Mouse (Mus musculus) heart, adult 2 months (tissue): Measurements from ENCODE around the gene D2hgdh. TPM values are rescaled to one million over a fixed set of nuclear protein-coding genes. Genes with fewer than 3 reads are reported as not detected.
A peak's percentile ranks its signal among the peaks of the same experiment; 100 is the strongest.

Source experiments
- DNase-seq, 2 experiments: peaks; one replicate each; pipeline ENCODE4 v3.0.0; 2021
- H3K27ac ChIP-seq: fragments of 200-600 bp; 2 replicates; pipeline ENCODE4 v1.8.1; 2022
- H3K27me3 ChIP-seq: fragments of 200-500 bp; 2 replicates; pipeline ENCODE4 v1.6.1; 2012; ENCODE audit warnings: mild to moderate bottlenecking, low read length, inconsistent platforms, mixed read lengths; ENCODE audit not compliant: control insufficient read depth, insufficient read depth
- H3K36me3 ChIP-seq: fragments of 200-500 bp; 2 replicates; pipeline ENCODE4 v1.6.1; 2012; ENCODE audit warnings: low read length, inconsistent platforms; ENCODE audit not compliant: control insufficient read depth, insufficient read depth
- H3K4me1 ChIP-seq: fragments of 200-500 bp; 2 replicates; pipeline ENCODE4 v1.6.1; 2011; ENCODE audit warnings: low read length; ENCODE audit not compliant: control insufficient read depth, insufficient read depth
- H3K4me3 ChIP-seq: fragments of 200-600 bp; 2 replicates; pipeline ENCODE4 v1.8.1; 2022
- H3K79me2 ChIP-seq: fragments of 200-500 bp; replicated peaks from 2 replicates; pipeline ENCODE4 v1.6.1; 2012; ENCODE audit warnings: mild to moderate bottlenecking, inconsistent platforms, low read length, moderate library complexity, mixed read lengths; ENCODE audit not compliant: control insufficient read depth, insufficient read depth
- H3K9ac ChIP-seq: fragments of 200-500 bp; 2 replicates; pipeline ENCODE4 v1.6.1; 2012; ENCODE audit warnings: low read depth, mild to moderate bottlenecking, control low read depth, inconsistent platforms, low read length, mixed read lengths
- CTCF ChIP-seq: fragments of 200-600 bp; IDR thresholded peaks from 2 replicates; pipeline ENCODE4 v1.8.1; 2022; ENCODE audit warnings: antibody characterized with exemption, mild to moderate bottlenecking, moderate library complexity
- EP300 ChIP-seq: fragments of 200-500 bp; IDR thresholded peaks from 2 replicates; pipeline ENCODE4 v1.6.1; 2011; ENCODE audit warnings: low read depth, low read length, control low read depth; ENCODE audit not compliant: insufficient read depth
- POLR2A ChIP-seq: fragments of 200-500 bp; IDR thresholded peaks from 2 replicates; pipeline ENCODE4 v1.6.1; 2011; ENCODE audit warnings: mild to moderate bottlenecking, low read depth, low read length, control low read depth; ENCODE audit not compliant: insufficient read depth
- WGBS: fragments of 180-500 bp; shearing (Covaris S2); methylation state at CpG from one replicate; pipeline ENCODE4 v1.1.7; 2018; 5-methylcytosine and 5-hydroxymethylcytosine counted together
- intact Hi-C: fragments of 180-260 bp; cut with DNase I; formaldehyde crosslinking; loops from one replicate; pipeline ENCODE4 v1.15.1; 2025
- long read RNA-seq: library from polyadenylated mRNA; stranded (forward); transcript quantifications from one replicate; pipeline ENCODE4 v2.0.0, GENCODE M21; 2021
- polyA plus RNA-seq: library from polyadenylated mRNA; depleted of rRNA; stranded (reverse); fragments of >200 nt; gene quantifications from 2 replicates; pipeline ENCODE4 v1.2.3, GENCODE M21; 2012; rRNA removed
- total RNA-seq, 2 experiments: library from RNA; stranded (reverse); gene quantifications; 2 replicates each; pipeline ENCODE4 v1.2.3; 2021

Gene D2hgdh
- total RNA-seq (10 to 100 TPM; 32.3 to 35.1 TPM), polyA plus RNA-seq (64.1 and 72.6 TPM in 2 replicates)
- long read RNA-seq, transcript D2hgdh-201 (10 exons, 3,232 nt): major isoform, 12 of 36 reads
- long read RNA-seq, partial matches to known transcripts: 2 of 36 reads
- long read RNA-seq, other reads (novel, unspliced or antisense): 21 of 36 reads

GRCm38 (mm10) chr1:93824609-93825008 lies at the start of gene D2hgdh:
D2hgdh (plus strand) TSS chr1:93824909.
- WGBS: 15% methylated on average over 10 of the region's 10 CpGs
- no peaks in the 10 kb centered on the region for H3K27me3 ChIP-seq
- TF ChIP-seq EP300 (no peak), CTCF (no peak), POLR2A (no peak)
- H3K27ac ChIP-seq: peak within 1 kb of the TSS; percentile 91
- H3K9ac ChIP-seq: peak within 1 kb of the TSS; percentile 67
- peak within 1 kb of the TSS; percentile 65 for H3K4me3 ChIP-seq
- intact Hi-C loops: no loop called here
- H3K79me2 ChIP-seq: no peaks in the 10 kb centered on the region
- H3K4me1 ChIP-seq: peaks cover 3% of the 10 kb centered on the region
- DNase-seq: peak in 1 of 2 experiments; percentile 36
- no peaks in the 10 kb centered on the region for H3K36me3 ChIP-seq

DNA sequence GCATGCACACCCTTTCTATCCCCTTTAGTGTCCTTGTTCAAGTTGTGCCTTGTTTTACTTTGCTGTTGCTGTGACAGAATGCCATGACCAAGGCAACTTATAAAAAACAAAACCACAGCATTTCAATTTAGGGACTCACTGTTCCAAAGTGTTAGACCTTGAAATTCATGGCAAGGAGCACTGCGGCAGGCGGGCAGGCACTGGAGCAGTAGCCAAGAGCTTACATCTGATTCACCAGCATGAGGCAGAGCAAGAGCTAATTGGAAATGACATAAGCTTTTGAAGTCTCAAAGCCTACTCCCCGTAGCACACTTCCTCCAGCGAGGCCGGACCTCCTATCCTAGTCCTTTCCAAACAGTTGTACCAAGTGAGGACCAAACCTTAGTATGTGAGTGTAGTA lies 48.0 kb upstream of the D2hgdh start:
- Histone ChIP-seq H3K27ac (no peak overlapping the region), H3K36me3 (no peaks in the 10 kb centered on the region), H3K27me3 (no peaks in the 10 kb centered on the region), H3K4me1 (no peaks in the 10 kb centered on the region), H3K79me2 (no peaks in the 10 kb centered on the region), H3K4me3 (no peak overlapping the region), H3K9ac (no peak overlapping the region)
- no peak for TF ChIP-seq CTCF
- TF ChIP-seq POLR2A: no peak
- TF ChIP-seq EP300: no peak
- 93% methylated on average over 5 of the region's 5 CpGs for WGBS
- intact Hi-C loops: no loop called here
- no peak for DNase-seq

DNA sequence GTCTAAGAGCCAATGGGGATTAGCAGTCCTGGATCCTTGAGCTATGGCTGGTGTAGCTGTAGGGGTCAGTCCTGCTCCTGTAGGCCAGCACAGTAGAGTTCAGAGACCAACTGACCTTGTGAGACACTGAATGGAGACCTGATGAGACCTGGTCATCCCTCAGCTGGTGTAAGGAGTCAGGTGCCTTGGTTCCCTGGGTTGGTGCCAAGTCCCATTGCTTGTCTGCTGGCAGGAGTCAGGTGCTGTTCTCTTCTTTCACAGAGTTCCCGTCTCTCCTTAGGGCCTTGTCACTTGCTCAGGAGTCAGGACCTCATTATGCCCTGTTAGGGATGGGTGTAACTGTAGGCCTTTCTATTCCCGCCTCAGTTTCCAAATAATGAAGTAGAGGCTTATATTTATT lies 37.8 kb upstream of the D2hgdh start:
- Histone ChIP-seq H3K79me2 (no peaks in the 10 kb centered on the region), H3K27ac (no peak overlapping the region), H3K27me3 (no peaks in the 10 kb centered on the region), H3K9ac (no peak overlapping the region), H3K4me1 (no peaks in the 10 kb centered on the region), H3K4me3 (no peak overlapping the region), H3K36me3 (peaks cover 2% of the 10 kb centered on the region; the same call in 1 of the 2 replicates)
- intact Hi-C loops: no loop called here
- 81% methylated on average over 2 of the region's 2 CpGs for WGBS
- DNase-seq: no peak
- TF ChIP-seq CTCF (no peak), EP300 (no peak), POLR2A (no peak)

DNA sequence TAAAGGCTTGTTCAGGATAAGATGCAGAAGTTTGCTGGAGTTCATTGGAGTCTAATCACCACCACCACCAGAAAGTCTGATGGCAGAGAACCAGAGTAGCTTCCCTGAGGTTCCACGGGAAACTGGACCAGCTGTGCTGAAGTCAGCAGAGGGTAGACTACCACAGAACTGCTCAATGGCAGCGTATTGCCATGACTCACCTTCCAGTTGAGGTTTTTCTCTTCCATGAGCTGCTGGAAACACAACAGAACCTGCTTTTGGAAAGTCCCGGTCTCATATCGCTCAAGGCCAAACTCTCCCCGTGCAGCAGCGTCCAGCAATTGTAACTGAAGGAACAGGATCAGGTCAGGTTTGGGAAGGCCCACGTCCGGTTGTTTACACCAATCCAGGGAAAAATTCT lies 30.2 kb upstream of the D2hgdh start:
- Histone ChIP-seq H3K4me3 (no peak overlapping the region), H3K36me3 (peaks cover 2% of the 10 kb centered on the region; the same call in 1 of the 2 replicates), H3K27me3 (no peaks in the 10 kb centered on the region), H3K27ac (no peak overlapping the region), H3K79me2 (no peaks in the 10 kb centered on the region), H3K9ac (no peak overlapping the region), H3K4me1 (no peaks in the 10 kb centered on the region)
- no peak for DNase-seq
- TF ChIP-seq EP300 (no peak), CTCF (no peak), POLR2A (no peak)
- WGBS: 89% methylated on average over 8 of the region's 8 CpGs
- intact Hi-C loops: no loop called here

- Histone ChIP-seq H3K27me3 (no peaks in the 10 kb centered on the region), H3K36me3 (peaks cover 2% of the 10 kb centered on the region; the same call in 1 of the 2 replicates), H3K79me2 (no peaks in the 10 kb centered on the region), H3K27ac (no peak overlapping the region), H3K4me1 (no peaks in the 10 kb centered on the region), H3K4me3 (no peak overlapping the region), H3K9ac (no peak overlapping the region)
- no peak for DNase-seq
- 63% methylated on average over 8 of the region's 8 CpGs for WGBS
- no peak for TF ChIP-seq CTCF
- intact Hi-C loops: no loop called here
These were observed 28.8 kb upstream of the D2hgdh start for GRCm38 (mm10) chr1:93795886-93796285.

- intact Hi-C loops: loop anchor here (5.0 to 10.0 kb wide), 3 partner anchors 134 to 456 kb away; partner anchors contain the start of genes Farp2, Pask and Ppp1r7
- DNase-seq: no peak
- 71% methylated on average over 21 of the region's 21 CpGs for WGBS
These were observed 23.8 kb upstream of the D2hgdh start for GRCm38 (mm10) chr1:93800670-93801503.

More at GRCm38 (mm10) chr1:93800670-93801503, 23.8 kb upstream of the D2hgdh start:
- H3K9ac ChIP-seq: no peak overlapping the region; the same call in 1 of the 2 replicates
- H3K4me3 ChIP-seq: peak overlapping the region; percentile 62
- TF ChIP-seq EP300 (no peak), POLR2A (no peak), CTCF (no peak)
- 0 out of 2 replicates have a peak, but pooled peaks cover 1% of the 10 kb centered on the region for H3K4me1 ChIP-seq
- H3K79me2 ChIP-seq: no peaks in the 10 kb centered on the region
- no peaks in the 10 kb centered on the region for H3K27me3 ChIP-seq
- no peaks in the 10 kb centered on the region for H3K36me3 ChIP-seq
- H3K27ac ChIP-seq: peak overlapping the region; percentile 61
